Mouse (Mus musculus) urinary bladder, postnatal 36 days (tissue): Measurements from ENCODE around the gene Tagln.

Experiments used
- DNase-seq, 2 experiments: peaks; one replicate each; pipeline ENCODE4 v3.0.0; 2022; ENCODE audit warnings: low spot score in 2 of 2, mixed read lengths in 1 of 2

Tagln gene

DNA sequence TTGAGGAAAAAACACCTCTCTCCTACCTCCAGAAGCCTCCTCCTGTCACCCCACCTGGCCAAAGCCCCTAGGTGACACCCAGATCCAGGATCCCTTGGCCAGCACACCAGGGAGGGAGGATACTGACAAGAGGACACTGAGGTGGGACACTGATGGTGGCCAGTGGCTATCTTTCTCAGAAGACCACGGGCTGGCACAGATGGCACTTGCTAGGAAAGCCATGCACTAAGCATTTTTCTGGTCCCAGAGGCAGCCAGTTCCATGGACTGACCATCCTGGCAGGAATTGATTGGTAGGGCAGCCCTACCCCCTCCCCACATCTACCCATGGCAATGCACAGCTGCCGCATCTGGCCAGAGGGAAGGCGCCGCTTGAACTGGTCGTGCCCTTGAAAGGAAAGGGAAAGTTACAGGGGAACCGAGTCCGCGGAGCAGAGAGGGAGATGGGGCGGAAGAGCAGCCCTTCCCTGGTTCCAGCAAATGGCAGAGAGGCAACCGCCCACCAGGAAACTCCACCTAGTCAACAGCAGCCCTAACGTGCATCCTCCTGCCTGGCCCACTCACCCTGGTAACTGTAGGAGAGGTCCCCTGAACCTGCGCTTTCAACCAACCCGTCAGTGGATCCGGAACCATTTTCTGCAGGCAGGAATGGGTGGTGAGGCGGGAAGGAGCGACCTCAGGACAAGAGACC is 10.5 kb upstream of the Tagln start:
- DNase-seq, result no peak

DNA sequence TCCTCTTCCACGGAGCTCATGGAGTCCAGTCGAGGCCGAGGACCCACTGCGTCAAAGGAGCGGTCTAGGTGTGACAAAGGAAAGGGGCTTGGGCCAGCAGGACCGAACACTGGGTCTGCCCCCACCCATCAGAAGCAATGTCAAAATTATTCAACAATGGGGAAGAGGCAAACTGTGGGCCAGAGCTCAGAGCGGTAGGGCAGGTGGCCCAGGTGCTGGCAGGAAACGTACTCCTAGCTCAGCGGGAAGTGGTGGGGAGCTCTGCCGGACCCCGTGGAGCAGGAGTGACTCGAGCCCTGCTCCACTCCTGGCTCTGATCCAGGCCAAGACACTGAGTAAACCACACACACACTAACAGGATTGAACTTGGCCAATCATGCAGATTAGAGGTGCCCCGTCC is 9.9 kb upstream of the Tagln start:
- DNase-seq, result no peak

DNA sequence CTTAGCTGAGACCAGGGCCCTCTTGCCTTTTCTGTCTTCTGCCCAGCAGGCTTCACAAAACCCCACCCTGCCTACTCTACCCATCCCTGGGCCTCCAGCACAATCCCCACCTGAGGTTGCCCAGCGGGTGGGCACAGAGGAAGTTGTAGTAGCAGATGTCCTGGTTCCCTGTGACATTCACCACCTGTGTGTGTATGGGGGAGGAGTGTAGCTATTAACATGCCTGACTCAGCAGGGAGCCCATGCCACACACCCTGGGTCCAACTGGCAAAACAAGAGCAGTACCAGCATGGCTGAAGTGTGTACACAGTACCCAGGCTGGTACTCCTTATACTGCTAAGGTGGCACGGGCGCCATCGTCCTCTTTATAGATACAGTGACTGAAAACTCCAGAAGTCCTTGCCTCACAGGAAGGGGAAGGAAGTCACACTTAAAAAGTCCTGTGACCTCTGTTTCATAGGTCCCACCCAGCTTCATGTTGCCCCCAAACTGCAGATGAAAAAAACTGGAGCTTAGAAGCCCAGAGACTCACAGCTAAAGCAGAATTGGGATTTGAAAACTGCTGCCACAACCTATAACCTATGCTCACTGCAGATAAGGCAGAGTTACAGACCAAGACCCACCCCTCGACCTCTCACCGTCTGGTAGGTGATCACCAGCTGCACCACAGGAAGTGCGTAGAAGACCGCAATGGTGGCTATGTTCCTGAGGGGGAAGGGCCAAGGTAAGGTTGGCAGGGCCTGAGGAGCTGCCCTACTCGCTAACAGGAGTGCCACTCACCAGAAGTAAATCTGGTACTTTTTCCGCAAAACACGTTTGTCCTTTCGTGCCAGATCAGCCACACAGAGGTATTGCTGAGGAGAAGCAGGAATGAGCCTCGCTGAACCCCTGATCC is 8.9 kb upstream of the Tagln start:
- DNase-seq, result no peak

DNA sequence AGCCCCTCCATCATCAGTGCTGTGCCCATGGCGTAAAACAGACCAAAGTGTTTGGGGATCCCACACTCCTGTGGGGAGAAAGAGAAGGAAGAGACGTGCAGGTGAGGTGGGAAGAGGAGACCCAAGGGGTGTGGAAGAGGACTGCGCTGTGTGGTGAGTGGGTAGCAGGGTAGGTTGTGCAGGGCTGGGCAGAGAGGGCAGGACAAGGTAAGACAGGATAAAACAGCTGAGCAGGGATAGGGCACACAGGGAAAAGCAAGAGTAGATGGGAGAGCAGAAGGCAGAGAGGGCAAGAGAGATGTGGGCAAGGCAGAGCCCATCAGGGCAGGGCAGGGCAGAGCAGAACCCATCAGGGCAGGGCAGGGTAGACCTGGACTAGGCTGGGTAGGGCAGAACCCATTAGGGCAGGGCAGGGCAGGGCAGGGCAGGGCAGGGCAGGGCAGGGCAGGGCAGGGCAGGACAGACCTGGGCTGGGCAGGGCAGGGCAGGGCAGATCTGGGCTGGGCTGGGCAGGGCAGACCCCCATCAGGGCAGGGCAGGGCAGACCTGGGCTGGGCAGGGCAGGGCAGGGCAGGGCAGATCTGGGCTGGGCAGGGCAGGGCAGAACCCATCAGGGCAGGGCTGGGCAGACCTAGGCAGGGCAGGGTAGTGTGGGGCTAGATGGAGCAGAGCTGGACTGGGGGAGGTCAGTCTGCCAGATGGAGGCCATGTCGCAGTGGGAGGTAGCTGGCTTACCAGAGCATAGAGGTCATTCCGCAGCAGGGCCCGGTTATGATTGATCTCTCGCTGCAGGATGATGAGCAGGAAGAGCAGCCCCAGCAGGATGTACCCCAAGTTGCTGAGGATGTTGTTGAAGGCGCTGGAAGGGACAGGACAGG is 8.0 kb upstream of the Tagln start:
- no peak for DNase-seq

DNA sequence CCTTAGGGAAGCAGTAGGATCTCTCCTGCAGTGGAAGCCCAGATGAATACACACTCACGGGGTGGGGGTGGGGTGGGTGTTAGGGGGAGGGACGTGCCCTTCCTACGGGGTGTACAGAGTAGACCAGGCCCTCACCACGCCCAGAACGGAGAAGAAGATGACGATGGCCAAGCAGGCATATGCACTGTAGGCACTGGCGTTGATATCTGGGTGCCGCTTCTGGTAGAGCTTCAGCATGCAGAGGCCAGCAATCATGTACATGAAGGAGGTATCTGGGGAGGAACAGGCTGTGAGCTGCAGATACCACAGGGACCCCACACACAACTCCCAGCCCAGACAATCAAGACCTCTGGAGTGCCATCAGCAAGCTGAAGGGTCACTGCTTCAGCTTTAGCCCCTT is 7.1 kb upstream of the Tagln start:
- DNase-seq, result no peak

DNA sequence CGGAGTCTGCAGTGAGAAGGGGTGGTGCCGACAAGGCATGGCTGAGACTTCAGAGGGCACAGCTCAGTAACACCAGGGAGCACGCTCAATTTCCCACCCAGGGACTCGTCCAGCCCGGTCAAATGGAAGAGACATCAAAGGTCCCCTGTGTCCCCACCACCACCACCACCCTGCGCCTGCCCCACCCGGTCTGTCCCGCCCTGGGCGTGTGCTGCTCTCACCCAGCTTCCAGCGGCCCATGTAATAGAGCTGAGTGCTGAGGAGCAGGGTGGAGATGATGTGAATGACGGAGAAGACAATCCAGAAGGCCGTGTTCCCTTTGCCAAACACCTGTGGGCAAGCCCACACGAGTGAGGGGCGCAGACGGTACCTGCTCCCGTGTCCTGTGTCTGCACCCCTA is 6.6 kb upstream of the Tagln start:
- DNase-seq, result no peak

DNA sequence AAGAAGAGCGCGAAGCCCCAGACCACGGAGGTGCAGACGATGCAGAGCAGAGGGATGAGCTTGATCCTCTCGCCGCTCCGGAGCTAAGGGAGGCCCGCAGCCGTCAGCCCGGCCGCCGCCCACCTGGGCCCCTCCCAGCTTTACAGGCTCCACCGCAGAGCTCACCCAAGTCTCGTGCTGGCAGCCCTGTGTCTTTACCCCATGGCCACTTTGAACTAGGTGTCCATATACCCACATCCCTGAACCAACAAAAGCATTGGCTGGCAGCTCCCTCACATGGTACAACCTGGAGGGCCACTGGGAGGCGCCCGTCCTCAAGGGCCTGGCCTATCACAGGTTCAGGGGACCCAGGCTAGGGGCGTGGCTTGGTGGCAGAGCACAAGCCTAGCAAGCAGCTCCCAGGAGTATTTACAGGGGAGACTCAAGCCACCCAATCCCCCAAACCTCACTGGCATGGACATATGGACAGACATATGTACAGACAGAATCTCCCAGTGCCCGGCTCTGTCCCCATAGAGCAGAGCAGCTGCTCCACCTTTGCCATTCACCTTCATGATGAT is 5.6 kb upstream of the Tagln start:
- no peak for DNase-seq

DNA sequence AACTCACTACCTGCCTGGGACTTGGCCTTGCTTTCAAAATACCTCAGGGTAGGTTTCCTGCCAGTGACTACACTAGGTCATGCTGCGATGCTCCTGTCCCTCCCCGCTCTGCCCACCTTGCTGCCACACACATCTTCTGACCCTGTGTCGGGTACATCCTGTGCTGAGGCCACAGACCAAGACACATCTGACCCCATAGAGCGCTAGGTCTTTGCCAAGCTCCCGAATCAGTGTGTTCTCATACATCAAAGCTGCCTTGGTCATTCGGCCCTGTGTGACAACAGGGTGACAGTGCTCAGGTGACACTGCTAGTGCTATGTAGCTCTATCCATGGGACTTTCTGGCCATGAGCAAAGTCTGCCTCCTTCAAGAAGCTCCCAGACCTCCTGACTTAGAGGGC is 3.9 kb upstream of the Tagln start:
- DNase-seq, result no peak

DNA sequence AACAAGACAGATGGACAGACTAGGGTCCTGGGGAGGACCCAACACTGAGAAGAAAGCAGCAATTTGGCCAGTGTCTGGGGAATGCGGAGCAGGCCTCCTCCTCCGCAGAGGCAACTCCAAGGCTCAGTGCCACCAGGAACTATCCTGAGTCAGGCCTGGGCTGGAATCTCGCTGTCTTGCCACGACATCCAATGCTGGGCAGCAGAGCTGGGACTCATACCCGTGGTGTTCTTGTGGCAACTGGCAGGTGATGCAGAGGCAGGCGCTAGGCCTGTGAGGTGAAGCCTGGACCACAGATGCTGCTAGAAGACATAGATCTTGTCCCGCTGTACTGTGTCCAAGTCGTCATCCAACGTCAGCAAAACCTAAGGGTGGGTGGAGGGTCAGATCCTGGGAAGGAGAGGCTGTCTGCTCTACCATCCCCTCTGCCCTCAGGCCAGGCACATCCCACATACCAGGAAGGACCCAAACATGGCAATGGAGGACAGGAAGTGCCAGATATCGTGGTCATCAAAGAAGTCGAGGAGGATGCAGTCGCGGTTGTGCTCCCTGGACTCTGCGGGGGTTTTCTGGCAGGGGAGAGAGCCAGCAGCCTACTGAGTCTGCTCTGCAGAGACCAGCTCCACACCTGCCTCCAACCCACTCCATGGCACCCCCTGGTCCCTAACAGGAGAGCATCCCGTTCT is 3.2 kb upstream of the Tagln start:
- no peak for DNase-seq

DNA sequence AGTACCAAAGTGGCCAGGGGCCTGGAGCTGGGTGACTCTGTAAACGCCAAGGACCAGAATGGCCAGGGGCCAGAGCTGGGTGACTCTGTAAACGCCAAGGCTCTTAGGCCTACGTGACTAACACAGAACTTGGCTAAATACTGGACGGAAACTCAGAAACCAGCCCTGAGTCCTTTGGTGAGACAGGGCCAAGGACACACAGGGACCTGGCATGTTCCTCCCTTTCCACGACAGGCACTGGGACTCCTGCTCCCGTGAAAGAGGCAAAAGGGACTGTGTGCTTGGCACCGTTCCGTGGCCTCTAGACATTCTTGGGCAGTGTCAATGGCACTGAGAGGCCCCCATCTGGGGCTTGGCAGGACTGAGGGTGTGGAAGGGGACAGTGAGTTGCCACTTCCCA is 2.2 kb upstream of the Tagln start:
- DNase-seq, result no peak

DNA sequence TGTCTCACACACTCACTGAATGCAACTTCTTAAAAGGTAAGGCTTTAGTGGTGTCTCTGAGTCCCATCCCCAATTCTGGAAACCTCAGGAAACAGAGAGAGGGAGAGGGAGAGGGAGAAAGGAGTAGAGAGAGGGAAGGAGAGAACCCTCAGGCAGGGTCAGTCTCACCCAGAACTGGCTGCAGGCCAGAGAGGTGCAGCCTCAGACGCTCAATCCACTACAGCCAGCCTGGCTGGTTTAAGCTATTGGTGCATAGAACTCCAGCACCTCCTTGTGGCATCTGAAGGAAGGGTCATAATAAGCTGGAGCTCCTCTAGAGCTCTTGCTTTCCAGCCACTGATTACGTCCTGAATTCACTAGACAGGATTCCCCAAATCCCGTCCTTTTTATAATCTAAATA is 1.0 kb upstream of the Tagln start:
- DNase-seq, result peak; percentile 31 to 65

DNA sequence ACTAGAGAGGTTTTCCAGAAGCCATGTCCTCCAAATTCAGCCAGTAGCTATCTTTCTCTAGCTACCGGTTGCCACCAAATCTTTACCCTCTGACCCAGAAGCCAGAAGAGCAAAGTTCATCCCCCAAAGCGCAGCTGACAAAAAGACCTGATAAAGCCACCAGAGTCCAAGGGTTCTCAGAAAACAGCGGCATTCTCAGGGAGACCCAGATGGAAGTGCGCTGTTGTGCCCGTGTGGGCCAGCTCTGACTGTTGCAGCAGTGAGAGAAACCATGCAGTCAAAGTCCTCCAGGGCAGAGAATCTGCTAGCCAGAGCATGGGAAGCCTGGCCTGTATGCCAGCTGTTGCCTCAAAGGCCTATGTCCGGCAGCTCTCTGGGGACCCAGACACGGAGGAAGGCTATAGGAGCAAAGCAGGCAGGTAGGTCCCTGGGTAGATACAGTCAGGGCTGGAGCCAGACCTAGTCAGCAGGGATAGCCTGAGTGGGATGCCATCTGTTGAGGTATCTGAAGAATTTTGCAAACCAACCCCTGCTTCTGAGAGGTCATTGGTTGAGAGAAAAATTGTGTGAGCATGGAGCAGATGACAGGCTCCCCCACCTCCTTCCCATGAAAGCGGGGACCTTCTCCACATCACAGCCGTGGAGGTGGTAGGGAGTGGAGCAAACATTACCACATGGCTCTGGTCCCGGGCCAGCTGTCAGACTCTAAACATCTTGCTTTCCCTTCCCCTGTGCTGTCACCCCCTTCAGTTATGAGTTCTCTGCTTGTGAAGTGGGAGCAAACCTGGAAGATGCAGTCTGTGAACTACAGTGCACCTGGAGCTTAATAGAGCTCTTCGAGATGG is 3.1 kb downstream of the Tagln start:
- no peak for DNase-seq

DNA sequence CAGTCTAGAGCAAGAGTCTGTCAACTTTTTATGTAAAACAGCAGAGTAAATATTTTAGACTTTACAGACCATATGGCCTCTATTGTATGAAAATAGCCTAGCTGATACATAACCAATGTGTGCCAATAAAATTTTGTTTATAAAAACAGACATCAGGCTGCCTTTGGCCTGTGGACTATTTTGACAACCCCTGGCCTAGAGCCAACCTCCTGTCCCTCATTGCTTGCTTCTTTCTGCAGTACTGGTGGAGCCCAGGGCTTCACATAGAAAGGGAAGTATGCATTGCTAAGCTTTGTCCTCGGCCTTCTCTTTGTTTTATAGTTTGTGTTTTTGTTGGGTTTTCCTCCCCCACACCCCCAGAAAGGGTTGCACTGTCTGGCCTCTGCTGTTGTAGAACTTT is 3.9 kb downstream of the Tagln start:
- DNase-seq, result no peak

DNA sequence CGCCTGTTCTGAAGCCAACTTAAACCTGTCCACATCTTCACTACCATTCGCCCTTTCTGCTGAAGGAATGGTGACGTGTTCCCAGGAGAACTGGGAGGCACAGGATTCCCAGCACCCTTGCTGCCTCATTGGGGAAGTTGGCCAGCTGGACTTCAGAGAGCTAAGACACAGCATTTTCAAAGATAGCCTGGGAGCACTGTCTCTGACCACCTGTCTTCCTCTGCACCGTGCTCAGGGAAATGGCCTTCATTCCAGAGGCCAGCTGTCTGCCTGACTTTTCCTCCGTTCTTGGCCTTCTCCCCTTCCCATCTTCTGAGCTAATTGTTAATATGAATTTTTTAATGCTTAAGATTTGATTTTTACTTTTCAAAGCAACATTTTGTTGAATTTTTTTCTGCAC is 6.6 kb downstream of the Tagln start:
- DNase-seq, result no peak

DNA sequence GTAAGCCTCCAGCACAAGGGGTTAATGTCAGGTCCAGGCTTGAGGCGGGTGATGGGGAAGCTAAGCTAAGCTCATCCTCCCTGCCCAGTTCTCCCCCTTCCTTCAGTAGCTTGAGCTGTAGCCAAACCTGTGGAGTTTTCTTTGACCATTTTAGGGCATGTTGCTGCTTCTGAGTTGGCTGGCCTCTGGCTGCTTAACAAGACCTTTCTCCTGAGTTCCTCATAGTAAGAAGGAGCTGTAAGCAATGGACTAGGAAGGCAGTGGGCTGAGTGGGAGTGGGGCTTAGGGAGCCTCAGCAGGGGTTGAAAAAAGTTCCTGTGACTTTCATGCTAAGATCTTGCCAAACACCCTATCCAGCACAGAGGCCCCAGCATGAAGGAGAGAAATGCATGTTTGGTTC is 16.0 kb downstream of the Tagln start:
- no peak for DNase-seq

DNA sequence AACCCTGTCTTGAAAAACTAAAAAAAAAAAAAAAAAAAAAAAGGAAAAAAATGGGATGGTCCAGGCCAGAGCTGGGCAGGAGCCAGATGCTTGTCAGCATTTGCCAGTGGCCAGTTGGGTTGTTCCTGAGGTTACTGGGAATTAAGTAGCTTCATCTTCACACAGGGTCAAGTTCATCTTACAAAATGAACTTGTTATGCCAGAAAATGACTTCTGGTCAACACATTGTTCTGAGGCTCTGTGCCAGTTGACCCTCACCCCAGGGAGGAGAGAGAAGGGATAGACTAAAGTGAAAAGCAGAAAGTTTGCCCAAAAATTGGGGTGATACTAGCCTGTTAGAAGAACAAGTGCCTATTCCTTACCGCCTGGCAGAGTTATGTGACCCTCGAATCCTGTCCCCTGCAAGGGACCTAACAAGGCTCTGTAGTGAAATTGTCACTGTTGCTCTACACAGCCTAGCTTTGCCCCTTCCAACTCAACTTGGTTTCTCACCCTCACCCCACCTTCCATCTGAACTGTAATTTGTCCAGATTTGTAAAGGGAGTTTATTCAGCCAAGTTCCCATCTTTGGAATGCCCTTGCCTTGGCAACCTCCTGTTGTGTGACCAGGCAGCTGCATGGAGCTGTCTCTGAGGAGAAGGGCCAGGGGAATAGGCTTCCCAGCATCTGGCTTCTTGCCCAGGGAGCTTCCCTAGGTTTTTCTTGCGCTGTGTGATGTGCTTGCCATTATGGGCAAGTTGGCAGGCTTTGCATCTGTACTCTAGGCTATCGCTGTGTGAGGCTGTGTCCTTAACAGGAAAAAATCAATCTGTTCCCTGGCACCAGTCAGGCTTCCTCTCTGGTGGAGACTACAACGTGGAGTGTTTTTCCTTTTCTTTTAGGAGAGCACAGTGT is 18.6 kb downstream of the Tagln start:
- peak in 1 of 2 experiments; percentile 74 for DNase-seq

DNA sequence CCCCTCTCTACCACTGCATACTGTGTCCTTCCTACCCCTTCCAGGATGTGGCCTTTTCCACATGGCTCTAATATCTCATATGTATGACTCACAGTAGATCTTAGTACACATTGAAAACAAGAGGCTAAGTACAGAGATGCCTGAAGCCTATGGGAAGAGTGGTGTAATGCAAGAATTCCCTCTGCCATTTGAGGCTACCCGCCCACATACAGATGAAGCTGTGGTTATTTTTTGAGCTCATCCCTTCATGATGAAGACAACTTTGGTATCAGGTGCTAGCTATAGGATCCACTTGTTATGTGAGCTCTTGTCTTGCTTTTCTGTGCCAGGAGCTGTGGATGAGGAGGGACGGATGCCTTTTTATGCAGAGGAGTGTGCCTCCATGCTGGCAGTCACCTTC is 20.2 kb downstream of the Tagln start:
- no peak for DNase-seq

DNA sequence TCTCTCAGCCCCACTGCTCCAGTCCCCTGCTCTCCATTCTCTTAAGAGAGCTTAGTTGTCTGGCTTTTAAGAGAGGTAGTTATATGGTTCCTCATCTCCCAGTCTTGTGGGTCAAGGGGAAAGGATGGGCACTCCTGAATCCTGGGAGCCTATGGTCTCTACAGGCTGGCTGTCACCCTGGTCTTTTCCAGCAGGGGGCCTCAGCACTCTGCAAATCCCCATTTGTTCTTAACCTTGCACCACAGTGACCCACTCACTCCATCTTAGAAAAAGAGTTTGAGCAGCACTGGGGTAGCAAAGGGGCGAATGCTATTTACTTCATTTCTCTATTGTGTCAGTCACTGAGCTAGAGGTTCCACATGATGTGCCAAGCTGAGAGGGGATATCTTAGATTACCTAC is 24.2 kb downstream of the Tagln start:
- DNase-seq, result peak in 1 of 2 experiments; percentile 57

DNA sequence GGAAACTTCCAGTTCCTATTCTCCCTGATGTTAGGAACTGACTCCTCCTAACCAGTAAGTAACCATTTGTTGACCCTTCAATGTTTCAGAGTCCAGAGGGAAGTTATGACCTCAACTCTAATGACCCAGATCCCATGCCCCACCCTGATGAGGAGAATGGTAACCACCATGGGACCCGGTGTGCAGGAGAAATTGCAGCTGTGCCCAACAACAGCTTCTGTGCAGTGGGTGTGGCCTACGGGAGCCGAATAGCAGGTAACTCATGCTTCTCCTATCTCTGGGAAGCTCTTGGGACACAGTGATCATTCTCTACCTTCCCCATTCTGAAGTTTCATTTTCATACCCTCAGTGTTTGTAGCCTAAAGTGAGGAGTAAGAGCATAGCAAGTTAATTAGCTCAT is 24.9 kb downstream of the Tagln start:
- no peak for DNase-seq

DNA sequence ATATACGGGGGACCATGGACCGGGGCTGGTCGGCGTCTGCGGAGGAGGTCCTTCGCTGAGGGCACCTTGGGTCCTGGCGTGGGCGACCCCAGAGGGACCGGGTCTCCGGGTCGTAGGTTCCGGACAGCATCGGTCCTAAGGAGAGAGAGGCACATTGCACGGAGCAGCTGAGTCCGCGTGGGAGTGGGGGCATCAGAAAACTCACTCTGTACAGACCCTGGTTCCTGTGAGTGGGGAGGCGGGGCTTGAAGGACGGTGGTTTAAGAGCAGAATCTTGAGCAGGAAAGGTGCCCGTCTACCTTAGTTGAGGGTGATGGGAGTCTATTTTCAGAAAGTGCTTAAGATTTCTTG is 28.8 kb downstream of the Tagln start:
- DNase-seq, result no peak
